Mouse (Mus musculus) CH12F3 (cell line): Measurements from ENCODE around the gene Edaradd.
"Not testable (repeated sequence)": the region's sequence is repeated elsewhere in the genome, so short reads cannot be mapped to it uniquely, and the experiment has no call there.

Experiments used
- in situ Hi-C: fragments of 300-500 bp; cut with MboI; formaldehyde crosslinking; loops from 2 replicates; pipeline ENCODE4 v1.14.3; 2020; ENCODE audit warnings: low sequenced_read_pairs

The Edaradd gene

GRCm38 (mm10) chr13:12519371-12519770 is 867 bp downstream of the Edaradd start:
- in situ Hi-C loops = no loop called here

GRCm38 (mm10) chr13:12511189-12511965 is 8.9 kb downstream of the Edaradd start:
- in situ Hi-C loops = no loop called here

- in situ Hi-C loops = no loop called here
Observed at GRCm38 (mm10) chr13:12510032-12510431, 10.2 kb downstream of the Edaradd start.

GRCm38 (mm10) chr13:12507426-12507825 is 12.8 kb downstream of the Edaradd start:
- in situ Hi-C loops = no loop called here

GRCm38 (mm10) chr13:12505359-12505758 is 14.9 kb downstream of the Edaradd start:
- in situ Hi-C loops = no loop called here

GRCm38 (mm10) chr13:12503238-12503751 is 16.9 kb downstream of the Edaradd start:
- in situ Hi-C loops = no loop called here

- in situ Hi-C loops = no loop called here
Observed at GRCm38 (mm10) chr13:12502665-12503237, 17.5 kb downstream of the Edaradd start.

GRCm38 (mm10) chr13:12499107-12499506 is 21.1 kb downstream of the Edaradd start:
- in situ Hi-C loops = no loop called here

- in situ Hi-C loops = no loop called here
Observed at GRCm38 (mm10) chr13:12497809-12498208, 22.4 kb downstream of the Edaradd start.

GRCm38 (mm10) chr13:12494750-12495149 is 25.5 kb downstream of the Edaradd start:
- in situ Hi-C loops = no loop called here

- in situ Hi-C loops = no loop called here
Observed at GRCm38 (mm10) chr13:12492515-12492914, 27.7 kb downstream of the Edaradd start.

GRCm38 (mm10) chr13:12485640-12486039 is 34.6 kb downstream of the Edaradd start:
- in situ Hi-C loops = no loop called here

- in situ Hi-C loops = no loop called here
Observed at GRCm38 (mm10) chr13:12485197-12485596, 35.0 kb downstream of the Edaradd start.

- in situ Hi-C loops = no loop called here
Observed at GRCm38 (mm10) chr13:12479802-12480201, 40.4 kb downstream of the Edaradd start.

- in situ Hi-C loops = no loop called here
Observed at GRCm38 (mm10) chr13:12478301-12478700, 41.9 kb downstream of the Edaradd start.

GRCm38 (mm10) chr13:12476886-12477285 is 43.4 kb downstream of the Edaradd start:
- in situ Hi-C loops = no loop called here

GRCm38 (mm10) chr13:12475239-12475638 is 45.0 kb downstream of the Edaradd start:
- in situ Hi-C loops = no loop called here

GRCm38 (mm10) chr13:12473724-12474378 is 46.4 kb downstream of the Edaradd start:
- in situ Hi-C loops = loop anchor here (5.0 kb wide), 1 partner anchor 113 kb away; no protein-coding TSS in a partner anchor

GRCm38 (mm10) chr13:12468488-12468887 is 51.8 kb downstream of the Edaradd start:
- in situ Hi-C loops = no loop called here

GRCm38 (mm10) chr13:12464844-12465243 is 55.4 kb downstream of the Edaradd start, which contains the start of gene Lgals8:
Lgals8 (minus strand) TSS chr13:12464944.
- in situ Hi-C loops = no loop called here

GRCm38 (mm10) chr13:12464159-12464558 is 56.1 kb downstream of the Edaradd start:
- in situ Hi-C loops = not testable (repeated sequence)

GRCm38 (mm10) chr13:12462623-12463022 is 57.6 kb downstream of the Edaradd start:
- in situ Hi-C loops = no loop called here
